Mouse (Mus musculus): ENCODE measurements around the gene Znrf2.

Znrf2 gene

DNA sequence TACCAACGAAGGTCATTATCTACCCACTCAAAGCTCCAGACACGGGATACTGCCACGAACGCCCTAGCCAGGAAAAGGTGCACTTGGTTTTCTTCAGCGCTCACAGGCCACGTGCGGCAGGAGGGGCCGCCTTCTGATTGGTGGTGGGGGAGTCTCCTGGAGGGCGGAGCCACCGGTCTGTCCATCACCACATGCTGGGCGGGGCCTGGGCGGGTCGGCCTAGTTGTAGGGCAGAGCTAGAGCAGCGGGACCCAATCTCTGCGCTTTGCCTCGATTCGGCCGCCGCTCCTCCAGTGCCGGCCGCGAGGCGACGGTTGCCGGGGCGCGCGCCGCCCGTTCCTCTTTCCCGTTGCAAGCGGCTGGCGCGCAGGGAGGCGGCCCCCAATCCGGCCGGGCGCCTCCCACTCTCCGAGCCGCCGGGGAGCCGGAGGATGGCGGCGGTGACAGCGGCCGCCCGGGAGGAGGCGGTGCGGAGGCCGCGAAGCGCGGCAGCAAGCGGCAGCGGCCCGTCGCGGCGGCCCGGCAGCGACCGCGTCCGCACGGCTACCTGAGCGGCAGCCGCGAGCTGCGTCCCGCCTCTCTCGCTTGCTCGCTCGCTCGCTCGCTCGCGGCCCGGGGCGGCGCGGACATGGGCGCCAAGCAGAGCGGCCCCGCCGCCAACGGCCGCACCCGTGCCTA, at the start of gene Znrf2:
Gene Znrf2, plus strand, starts transcription at position 529 of the 678 bp plus-strand sequence.
- peak; percentile 90 to 93 for DNase-seq

DNA sequence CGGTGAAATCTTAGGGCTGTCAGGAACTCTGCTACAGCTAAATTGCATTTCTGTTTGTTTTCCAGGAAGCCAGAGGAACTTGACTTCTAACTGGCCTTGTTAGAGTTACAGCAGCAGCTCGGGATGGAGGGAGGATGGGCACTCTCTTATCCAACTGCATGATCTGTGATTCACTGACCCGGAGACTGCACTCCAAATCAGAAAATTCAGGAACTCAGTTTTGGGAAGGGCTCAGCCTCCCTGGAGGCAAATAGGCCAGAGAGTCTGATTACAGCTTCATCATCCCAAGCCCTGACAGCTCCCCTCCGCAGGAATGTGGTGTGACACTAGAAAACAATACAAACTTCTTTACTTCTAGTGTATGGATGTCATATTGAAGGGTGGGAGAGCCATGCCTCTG, 49.0 kb upstream of the Znrf2 start:
- DNase-seq, result no peak

DNA sequence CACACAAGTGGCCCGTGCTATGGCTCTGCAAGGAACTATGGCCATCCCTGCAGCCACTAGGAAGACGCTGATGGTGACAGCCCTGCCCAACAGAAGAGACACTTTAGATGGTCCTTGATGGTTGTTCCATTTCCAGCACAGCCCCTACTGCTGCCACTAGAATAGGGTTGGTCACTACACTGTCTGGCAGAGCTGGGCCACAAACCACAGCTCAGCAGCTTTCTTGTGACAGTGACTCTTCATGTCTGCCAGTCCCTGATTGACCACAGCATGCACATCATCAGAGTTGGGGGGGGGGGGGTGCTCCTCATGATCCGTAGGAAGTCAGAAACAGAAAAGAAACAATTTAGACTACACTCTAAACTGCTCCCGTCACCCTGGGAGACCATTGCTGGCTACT, 46.0 kb upstream of the Znrf2 start:
- no peak for DNase-seq

DNA sequence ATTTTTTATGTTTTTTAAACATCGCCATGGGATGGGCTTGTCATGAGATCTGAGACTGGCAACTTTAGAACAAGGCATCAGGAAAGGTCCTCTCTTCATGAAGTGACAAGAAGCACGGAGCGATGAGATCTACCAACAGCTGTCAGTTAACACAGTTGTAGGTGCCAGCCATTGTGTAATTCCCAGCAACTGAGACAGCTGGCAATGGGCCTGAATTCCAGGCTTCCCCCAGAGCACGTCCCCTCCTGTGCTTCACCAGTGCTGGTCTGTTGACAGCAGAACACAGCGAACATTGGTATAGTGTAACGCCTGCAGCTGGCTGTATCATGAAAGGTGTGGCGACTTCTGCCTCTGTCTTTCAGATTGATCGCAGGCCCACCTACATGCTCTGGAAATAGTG, 45.5 kb upstream of the Znrf2 start:
- no peak for DNase-seq

DNA sequence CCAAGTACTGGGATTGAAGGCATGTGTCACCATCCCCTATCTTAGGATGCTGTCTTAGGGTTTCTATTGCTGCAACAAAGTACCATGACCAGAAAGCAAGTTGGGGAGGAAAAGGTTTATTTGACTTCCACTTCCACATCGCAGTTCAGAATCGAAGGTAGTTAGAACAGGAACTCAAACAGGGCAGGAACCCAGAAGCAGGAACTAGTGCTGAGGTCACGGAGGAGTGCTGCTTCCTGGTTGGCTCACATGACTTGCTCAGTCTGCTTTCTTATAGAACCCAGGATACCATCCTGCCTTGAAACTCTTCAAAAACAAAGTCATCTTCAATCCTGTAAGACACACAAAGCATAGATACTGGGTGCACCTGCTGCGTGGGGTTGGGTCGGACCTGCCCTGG, 44.6 kb upstream of the Znrf2 start:
- no peak for DNase-seq

DNA sequence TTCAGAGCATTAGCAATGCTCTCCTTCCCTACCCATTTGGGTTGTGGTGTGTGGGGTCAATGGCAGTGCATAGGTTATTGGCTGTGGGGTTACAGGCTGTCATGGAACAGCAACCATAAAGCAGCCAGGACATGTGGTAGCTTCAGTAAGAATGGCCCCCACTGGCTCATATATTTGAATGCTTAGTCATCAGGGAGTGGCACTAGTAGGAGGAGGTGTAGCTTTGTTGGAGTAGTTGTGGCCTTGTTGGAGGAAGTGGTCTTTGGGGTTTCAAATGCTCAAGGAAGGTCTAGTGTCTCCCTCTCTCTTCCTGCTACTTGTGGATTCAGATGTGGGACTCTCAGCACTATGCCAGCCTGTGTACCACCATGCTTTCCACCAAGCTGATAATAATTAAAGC, 41.0 kb upstream of the Znrf2 start:
- no peak for DNase-seq

DNA sequence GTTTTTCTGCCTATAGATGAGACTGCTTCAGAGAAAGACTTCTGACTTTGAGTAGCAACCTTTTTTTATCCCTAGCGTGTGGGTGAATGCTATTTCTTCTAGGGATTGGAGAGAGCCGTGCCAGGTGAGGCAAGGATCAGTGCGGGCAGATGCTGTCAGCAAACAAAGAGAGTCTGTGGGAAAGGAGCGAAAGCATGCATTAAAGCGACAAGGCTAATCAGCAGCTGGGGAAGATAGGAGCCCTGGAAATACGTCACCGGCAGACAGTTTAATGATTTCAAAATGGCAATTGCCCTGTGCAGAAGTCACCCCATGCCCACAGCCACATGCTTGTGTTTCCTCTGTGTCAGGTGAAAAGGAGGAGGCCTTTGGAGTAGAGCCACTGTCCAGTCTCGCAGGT, 39.1 kb upstream of the Znrf2 start:
- DNase-seq, result no peak

DNA sequence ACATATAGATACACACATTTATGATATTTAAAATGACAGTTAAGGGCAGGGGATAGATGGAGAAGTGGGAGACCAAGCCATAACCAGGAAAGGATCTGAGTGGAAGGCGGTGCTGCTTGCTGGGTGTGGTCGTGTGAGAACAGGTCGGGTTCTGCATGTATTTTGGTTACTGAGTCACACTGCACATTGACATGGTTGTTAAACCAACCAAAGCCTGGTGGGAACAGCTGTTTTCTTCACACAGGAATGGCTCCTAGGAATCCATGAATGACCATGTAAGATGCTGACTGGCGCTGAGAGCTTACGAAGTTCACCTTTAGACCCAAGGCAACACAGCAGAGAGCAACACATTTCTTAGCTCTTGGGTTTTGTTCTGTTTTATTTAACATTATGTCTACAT, 36.7 kb upstream of the Znrf2 start:
- DNase-seq, result no peak

DNA sequence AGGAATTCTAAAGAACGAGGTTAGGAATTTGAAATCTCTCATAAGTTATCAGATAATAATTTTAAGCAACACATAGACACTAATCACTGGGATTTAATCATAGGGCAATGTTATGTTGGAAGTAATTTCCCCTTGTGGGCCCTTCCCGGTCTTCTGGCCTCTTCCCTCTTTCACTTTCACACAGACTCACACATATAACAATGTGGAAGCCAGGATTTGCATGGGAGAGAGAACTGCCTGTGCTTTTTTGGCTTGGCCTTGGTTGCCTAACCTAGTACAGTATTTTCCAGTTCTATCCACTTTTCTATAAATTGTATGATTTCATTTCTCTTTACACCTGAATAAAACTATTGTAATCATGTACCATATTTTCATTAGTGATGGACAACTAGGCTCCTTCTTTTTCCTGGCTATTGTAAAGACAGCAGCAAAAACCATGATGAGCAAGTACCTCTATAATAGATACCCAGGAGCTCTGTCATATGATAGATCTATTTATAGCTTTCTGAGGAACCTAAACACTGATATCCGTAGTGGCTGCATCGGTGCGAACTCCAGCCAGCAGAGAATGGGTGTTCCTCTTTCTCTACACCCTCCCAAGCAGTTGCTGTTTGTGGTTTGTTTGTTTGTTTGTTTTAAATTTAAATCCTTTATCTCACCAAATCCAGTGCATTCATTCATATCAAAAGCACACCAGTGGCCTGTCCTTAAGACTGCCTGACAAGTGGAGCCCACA, 36.0 kb upstream of the Znrf2 start:
- DNase-seq, result no peak

DNA sequence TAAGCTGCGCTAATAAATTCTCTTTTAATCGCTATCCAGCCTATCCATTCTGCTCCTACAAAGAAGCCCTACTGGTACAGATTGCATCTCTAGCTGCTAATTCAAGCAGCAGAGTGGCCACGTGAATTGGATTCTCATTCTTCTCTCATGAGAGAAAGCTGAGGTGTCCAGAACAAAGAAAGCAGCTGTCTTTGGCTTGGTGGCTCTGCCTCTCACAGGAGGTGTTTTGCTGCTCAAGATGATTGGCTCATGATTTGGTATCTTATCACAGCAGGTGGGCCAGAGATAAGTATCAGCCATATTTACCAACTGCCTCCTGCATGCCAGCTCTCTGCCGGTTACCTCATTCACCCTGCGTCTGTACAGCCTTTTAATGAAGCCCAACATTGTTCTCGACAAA, 34.8 kb upstream of the Znrf2 start:
- DNase-seq, result no peak

DNA sequence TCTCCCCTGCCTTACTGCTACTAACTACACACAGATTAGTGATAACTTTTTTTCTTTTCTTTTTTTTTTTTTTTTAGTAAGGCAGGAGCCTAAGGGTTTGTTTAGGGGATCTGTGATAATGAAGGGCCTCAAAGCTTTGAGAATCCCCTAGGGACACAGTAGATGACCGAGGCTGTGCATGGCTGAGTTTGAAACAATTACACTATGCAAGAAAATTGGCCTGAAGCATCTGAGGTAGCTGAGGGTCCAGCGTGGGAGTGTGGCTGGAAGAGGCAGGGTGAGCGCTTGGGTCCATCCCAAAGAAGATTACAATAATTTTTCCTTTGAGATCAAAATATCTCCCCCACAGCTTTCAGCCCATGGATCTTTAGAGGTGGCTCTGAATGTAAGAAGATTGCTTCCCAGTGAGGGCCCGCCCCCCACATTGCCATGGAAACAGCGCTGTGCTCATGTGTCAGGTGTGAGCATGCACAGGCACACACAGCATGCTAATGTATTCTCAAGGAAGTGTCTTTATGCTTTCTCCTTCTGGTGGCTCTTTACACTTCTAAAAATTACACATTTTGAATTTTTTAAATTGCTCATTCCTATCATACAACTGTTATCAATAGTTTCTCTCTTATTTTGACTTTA, 31.5 kb upstream of the Znrf2 start:
- no peak for DNase-seq

DNA sequence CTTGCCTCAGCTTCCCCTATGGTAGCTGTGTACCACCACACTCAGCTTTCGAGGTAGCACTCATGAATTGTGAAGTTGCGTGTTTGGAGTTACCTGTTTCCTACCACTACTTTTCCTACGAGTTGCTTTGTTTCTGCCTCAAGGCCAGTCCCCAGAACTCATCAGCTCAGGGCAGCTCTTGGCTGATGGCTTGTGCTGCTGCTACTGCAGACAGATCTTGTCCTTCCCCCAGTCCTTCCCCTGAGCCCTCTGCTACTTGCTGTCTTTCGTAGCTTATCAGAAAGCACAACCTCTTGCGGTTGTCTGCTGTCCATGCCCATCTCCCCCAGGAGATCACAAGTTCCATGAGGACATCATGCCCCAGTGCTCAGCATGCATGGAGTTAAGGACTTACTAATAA, 29.9 kb upstream of the Znrf2 start:
- DNase-seq, result no peak

DNA sequence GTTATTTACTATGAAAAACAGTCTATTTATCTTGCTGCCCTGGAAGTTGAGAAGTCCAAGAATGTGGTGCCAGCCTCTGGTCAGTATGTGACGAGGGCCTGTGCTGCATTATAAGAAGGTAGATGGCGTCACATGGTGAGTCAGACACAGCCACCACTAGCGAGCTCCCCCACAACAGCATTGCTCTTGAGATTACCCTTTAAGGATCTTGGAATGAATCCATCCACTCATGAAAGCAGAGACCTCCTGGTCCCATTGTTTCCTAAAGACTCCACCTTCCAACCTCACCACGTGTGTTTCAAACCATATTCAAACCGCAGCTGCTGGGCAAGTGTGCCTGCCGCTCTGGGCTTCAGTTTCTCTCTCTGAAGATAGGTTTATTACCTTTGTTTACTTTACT, 28.2 kb upstream of the Znrf2 start:
- no peak for DNase-seq

DNA sequence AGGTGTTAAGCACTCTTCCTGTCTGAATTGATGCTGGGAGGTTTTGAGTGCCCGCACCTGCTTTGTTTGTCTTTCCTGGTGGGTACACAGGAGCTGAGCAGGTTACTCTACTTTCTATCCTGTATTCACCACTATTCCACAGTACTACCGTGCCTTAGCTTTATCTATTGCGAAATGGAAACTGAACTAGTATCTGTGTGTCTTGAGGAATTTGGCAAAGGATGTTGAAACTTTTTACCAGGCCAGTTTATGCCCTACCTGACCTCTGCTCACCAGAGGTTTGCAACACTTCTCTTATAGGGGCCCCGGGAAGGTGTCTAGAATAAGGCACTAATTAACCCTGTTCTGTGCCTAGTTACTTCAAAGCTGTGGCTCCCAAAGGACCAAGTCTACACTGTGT, 27.6 kb upstream of the Znrf2 start:
- DNase-seq, result no peak

DNA sequence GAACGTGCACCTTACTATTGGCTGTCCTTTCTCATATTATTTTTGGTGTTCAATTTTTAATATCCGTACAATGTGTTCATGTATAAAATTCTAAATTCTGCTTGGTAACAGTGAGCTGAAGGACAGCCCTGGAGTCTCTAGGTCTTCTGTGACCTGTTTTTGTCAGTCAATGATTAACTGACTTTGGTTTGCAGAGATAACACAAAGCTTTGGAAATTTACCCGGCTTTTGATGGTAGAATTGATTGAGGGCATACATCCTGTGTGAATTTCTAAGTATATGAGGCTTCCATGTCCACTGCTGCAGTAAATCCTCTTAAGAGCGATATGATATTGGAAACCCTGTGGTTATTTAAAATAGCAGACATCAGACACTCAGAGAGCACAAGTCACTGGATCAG, 26.6 kb upstream of the Znrf2 start:
- DNase-seq, result no peak

DNA sequence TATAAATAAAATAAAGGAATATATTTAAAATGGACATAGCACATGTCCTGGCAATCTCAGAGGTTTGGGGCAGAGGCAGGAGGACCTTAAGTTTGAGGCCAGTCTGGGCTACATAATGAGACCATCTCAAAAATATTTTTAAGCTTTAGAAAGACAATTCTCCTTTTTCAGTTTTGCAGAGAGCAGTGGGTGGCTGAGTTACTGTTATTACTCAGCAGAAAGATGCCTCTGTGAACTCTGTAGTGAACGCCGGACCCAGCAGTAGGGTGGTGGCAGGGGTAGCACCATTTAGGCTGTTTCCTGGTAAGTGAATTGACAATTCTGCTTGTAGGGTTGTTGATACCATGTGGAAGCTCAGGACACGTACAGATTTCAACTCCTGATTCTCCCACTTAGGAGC, 22.9 kb upstream of the Znrf2 start:
- no peak for DNase-seq

DNA sequence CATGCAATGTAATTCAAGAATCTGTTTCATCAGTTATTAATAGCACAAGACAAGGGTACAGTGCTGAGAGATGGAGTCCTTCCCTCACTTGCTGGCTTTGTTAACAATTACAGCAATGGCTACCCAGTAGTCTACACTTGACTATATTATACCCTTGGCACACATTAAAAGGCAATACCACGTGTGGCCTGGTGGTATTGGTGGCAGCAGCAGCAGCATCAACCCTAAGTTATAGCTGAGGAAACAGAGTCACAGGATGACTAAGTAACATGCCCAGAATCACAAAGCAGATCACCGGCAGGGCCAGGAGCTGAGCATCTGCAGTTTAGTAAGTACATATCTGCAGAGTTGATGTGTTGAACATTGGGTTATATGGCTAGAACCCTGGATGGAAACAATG, 22.3 kb upstream of the Znrf2 start:
- DNase-seq, result no peak

DNA sequence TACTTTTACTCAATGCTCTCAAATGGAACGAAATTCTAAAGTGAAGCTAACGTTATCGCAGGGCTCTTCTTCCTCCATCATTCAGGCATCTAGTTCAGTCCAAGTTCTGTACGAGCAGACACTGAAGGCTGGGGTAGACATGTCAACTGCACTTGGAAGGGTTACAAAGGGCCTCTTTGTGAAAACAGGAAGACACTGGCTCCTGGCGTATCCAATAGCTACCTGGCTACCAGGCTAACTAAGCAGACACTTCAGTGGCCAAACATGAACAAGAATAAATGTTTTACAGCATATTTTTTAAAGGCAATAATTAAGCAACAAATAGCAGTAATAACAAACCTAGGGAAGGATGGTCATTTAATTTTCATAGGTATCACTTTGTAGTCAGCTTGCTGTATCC, 21.7 kb upstream of the Znrf2 start:
- DNase-seq, result no peak

DNA sequence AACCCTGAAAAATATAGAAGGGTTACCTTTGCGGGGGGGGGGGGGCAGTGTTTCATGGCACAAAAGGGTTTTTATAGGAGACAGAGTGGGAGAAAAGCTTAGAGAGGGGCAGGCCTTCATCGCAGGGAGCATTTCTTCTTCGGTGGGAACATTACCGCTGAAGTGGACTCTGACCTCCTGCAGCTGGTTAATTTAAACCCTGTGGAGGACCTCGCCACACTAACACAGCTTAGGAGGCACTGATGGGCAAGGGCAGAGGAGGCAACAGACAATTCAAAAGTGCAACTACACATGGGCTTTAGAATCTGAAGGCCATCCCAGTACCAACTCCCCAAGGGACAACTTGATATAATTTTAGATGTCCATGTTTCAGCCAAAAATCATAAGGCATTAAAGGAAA, 20.7 kb upstream of the Znrf2 start:
- no peak for DNase-seq

DNA sequence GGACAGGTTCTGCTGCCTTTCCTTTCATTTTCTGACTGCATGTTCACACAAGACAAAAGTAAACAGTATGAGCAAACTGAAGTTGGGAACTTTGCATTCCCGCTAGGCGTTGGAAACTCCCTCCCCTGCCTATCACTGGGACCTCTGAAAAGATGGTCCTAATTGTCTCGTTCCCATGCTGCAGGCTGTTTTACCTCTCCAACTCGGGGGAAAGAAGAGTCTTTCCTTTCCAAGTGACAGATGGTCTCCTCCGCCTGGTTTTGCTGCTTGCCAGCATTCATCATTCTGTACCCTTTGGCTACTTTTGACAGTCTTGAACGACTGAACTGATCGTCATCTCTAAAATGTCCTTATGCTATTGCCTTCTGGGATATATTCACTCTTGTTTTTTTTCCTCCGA, 14.4 kb upstream of the Znrf2 start:
- no peak for DNase-seq

DNA sequence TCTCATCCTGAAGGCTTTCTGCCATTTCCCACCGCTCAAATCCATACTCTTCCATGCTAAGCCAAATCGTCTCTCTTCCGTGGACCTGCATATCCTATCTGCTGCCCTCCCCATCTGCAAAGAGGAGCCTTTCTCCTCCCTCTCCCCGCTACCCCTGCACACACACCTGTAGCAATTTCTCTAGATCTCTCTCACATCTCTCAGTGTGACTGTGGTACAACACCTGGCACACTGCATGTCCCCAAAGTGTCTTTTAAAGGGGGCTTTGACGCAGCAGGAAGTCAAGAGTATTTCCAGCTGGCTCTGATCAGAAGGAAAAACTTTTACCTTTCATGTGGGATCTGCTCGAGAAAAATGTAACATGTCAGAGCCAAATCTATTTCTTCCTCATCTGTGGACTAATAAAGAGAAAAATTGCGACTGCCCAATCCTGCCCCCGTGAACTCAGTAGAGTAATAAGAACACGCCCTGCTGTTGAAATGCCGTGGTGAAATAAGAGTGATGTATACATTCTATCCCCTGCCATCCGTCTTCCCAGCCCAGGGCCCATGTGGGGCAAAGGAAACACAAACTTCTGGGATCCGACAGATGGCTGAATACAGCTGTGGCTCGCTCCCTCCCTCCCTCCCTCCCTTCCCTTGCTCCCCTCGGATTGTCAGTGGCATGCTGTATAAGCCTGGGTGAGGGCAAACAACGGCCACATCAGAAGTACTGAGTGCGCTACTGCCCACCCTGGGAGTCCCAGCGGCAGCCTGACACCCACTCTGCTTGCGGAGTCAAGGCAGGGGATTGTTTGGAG, 12.5 kb upstream of the Znrf2 start:
- DNase-seq, result no peak

DNA sequence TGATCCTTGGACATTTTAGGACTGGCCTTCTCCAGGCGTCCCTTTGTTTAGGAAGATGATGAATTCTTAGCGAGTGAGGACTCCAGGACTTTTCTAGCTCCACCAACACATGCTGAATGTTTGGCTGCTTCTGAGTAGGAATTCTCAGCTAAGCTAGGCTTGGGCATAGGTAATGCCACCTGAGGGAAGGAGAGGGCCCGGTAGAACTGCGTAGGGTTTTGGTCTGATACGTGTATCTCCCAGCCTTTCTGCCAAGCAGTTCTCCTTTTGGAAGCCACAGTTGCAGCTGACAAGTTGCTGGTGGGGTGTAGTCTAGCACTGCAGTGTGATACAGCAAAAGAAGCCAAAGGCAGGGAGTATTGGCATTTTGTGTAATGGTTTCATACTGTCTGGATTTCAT, 10.9 kb upstream of the Znrf2 start:
- no peak for DNase-seq

DNA sequence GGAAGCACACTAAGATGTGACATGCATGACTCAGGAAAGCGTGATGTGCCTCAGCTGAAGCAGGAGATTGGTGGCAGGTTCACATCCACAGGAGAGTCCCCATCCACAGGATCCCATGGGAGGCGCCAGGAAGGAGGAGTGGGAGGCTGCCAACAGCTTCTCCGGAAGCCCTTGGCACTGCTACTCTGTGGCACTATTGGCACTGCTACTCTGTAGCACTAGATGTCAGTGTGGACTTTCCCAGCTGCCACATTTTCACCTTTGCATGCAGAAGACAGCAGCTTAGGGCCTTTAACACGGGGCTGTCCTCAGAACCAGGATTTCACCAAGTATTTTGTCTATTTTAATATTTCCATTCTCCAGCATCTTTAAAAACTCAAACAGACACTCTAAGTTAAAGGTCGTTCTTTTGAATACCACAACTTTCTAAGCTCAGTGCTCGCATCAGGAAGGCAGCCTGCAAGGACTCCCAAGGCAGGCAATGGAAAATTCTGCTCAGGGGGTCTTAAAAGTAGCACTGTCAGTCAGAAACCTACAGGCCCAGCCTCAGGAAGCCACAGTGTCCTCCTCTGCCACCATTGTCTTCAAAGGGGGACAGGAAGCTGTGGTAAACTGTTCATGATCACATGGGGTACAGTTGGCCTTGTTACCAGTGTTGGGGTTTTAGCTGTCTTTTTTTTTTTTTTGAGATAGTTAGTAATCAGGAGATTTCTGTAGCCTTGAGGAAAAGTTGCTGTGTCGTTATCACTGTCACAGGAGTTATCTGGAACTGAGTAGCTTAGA, 7.0 kb upstream of the Znrf2 start:
- DNase-seq, result peak in 1 of 2 experiments; percentile 22
